Mouse (Mus musculus) kidney, adult 2 months (tissue): ENCODE data around the gene Gna12. TPM values are rescaled to one million over a fixed set of nuclear protein-coding genes. Genes with fewer than 3 reads are reported as not detected.

Source experiments
- DNase-seq: peaks from one replicate; pipeline ENCODE4 v3.0.0; 2021
- H3K27ac ChIP-seq: fragments of 200-500 bp; 2 replicates; pipeline ENCODE4 v1.5.1; 2012; ENCODE audit warnings: low read depth, low read length, control low read depth, inconsistent platforms; ENCODE audit not compliant: insufficient read depth
- H3K27me3 ChIP-seq: fragments of 200-500 bp; replicated peaks from 2 replicates; pipeline ENCODE4 v1.6.1; 2012; ENCODE audit warnings: mild to moderate bottlenecking, moderate library complexity, low read length, inconsistent platforms; ENCODE audit not compliant: control insufficient read depth, insufficient read depth
- H3K36me3 ChIP-seq: fragments of 200-500 bp; 2 replicates; pipeline ENCODE4 v1.6.1; 2012; ENCODE audit warnings: mild to moderate bottlenecking, moderate library complexity, low read length, inconsistent platforms; ENCODE audit not compliant: control insufficient read depth, insufficient read depth
- H3K4me1 ChIP-seq: fragments of 200-500 bp; 2 replicates; pipeline ENCODE4 v1.6.1; 2011; ENCODE audit warnings: low read length; ENCODE audit not compliant: control insufficient read depth, insufficient read depth
- H3K4me3 ChIP-seq: fragments of 200-500 bp; 2 replicates; pipeline ENCODE4 v1.5.1; 2011; ENCODE audit warnings: mild to moderate bottlenecking, low read depth, low read length, control low read depth; ENCODE audit not compliant: insufficient read depth
- CTCF ChIP-seq: fragments of 200-500 bp; conservative IDR thresholded peaks from 2 replicates; pipeline ENCODE4 v1.5.1; 2011; ENCODE audit warnings: low read depth, mild to moderate bottlenecking, control low read depth, low read length, moderate library complexity, mixed read lengths; ENCODE audit not compliant: insufficient read depth, insufficient read length
- POLR2A ChIP-seq: fragments of 200-500 bp; IDR thresholded peaks from one replicate; pipeline ENCODE4 v1.6.1; 2011; ENCODE audit warnings: low read depth, low read length, control low read depth
- WGBS: fragments of 180-500 bp; shearing (Covaris S2); methylation state at CpG from one replicate; pipeline ENCODE4 v1.1.7; 2018; 5-methylcytosine and 5-hydroxymethylcytosine counted together
- polyA plus RNA-seq: library from polyadenylated mRNA; depleted of rRNA; stranded (reverse); fragments of >200 nt; gene quantifications from 2 replicates; pipeline ENCODE4 v1.2.3, GENCODE M21; 2012

Gna12 gene
- polyA plus RNA-seq, 1 experiment: 122 TPM

GRCm38 (mm10) chr5:140796051-140796450, 34.2 kb downstream of the Gna12 start:
- Histone ChIP-seq H3K4me1 (peaks cover 31% of the 10 kb centered on the region), H3K27ac (no peak overlapping the region)
- WGBS: 76% methylated on average over 3 of the region's 3 CpGs

GRCm38 (mm10) chr5:140795176-140795575, 35.1 kb downstream of the Gna12 start:
- DNase-seq: no peak
- Histone ChIP-seq H3K27ac (no peak overlapping the region), H3K4me1 (peaks cover 29% of the 10 kb centered on the region), H3K4me3 (no peak overlapping the region), H3K27me3 (no peaks in the 10 kb centered on the region), H3K36me3 (no peaks in the 10 kb centered on the region)
- 70% methylated on average over 2 of the region's 2 CpGs for WGBS
- TF ChIP-seq CTCF: no peak
- no peak for TF ChIP-seq POLR2A

More at GRCm38 (mm10) chr5:140796051-140796450, 34.2 kb downstream of the Gna12 start:
- TF ChIP-seq POLR2A (no peak), CTCF (no peak)
- no peaks in the 10 kb centered on the region for H3K36me3 ChIP-seq
- no peaks in the 10 kb centered on the region for H3K27me3 ChIP-seq
- H3K4me3 ChIP-seq: no peak overlapping the region
- no peak for DNase-seq

- peaks cover 28% of the 10 kb centered on the region for H3K4me1 ChIP-seq
- no peaks in the 10 kb centered on the region for H3K36me3 ChIP-seq
- TF ChIP-seq POLR2A (no peak), CTCF (no peak)
- DNase-seq: no peak
- whole genome bisulfite sequencing: 45% methylated on average over 3 of the region's 3 CpGs
- H3K4me3 ChIP-seq: no peak overlapping the region
- H3K27me3 ChIP-seq: no peaks in the 10 kb centered on the region
- no peak overlapping the region for H3K27ac ChIP-seq
Observed at GRCm38 (mm10) chr5:140794753-140795152, 35.5 kb downstream of the Gna12 start.

GRCm38 (mm10) chr5:140792233-140792632, 38.0 kb downstream of the Gna12 start:
- no peak overlapping the region for H3K4me3 ChIP-seq
- WGBS: 51% methylated on average over 5 of the region's 5 CpGs
- H3K36me3 ChIP-seq: no peaks in the 10 kb centered on the region
- DNase-seq: no peak
- TF ChIP-seq CTCF: no peak
- no peak for TF ChIP-seq POLR2A
- H3K27ac ChIP-seq: no peak overlapping the region
- H3K27me3 ChIP-seq: no peaks in the 10 kb centered on the region
- H3K4me1 ChIP-seq: peaks cover 21% of the 10 kb centered on the region

GRCm38 (mm10) chr5:140790937-140791877, 39.0 kb downstream of the Gna12 start:
- Histone ChIP-seq H3K4me3 (no peak overlapping the region), H3K27ac (0 out of 2 replicates have a peak overlapping the region, but pooled peaks have one; percentile 14), H3K27me3 (no peaks in the 10 kb centered on the region), H3K36me3 (no peaks in the 10 kb centered on the region), H3K4me1 (peaks cover 22% of the 10 kb centered on the region)
- peak; percentile 67 for DNase-seq
- 37% methylated on average over 9 of the region's 9 CpGs for WGBS
- TF ChIP-seq CTCF (no peak), POLR2A (no peak)

GRCm38 (mm10) chr5:140790392-140790791, 39.8 kb downstream of the Gna12 start:
- no peak for TF ChIP-seq CTCF
- TF ChIP-seq POLR2A: no peak
- no peaks in the 10 kb centered on the region for H3K36me3 ChIP-seq
- DNase-seq: no peak
- peaks cover 25% of the 10 kb centered on the region for H3K4me1 ChIP-seq
- no peak overlapping the region for H3K4me3 ChIP-seq
- H3K27me3 ChIP-seq: no peaks in the 10 kb centered on the region
- 28% methylated on average over 2 of the region's 2 CpGs for WGBS
- H3K27ac ChIP-seq: no peak overlapping the region

GRCm38 (mm10) chr5:140789561-140789960, 40.7 kb downstream of the Gna12 start:
- H3K27ac ChIP-seq: no peak overlapping the region
- no peak overlapping the region for H3K4me3 ChIP-seq
- H3K4me1 ChIP-seq: peaks cover 23% of the 10 kb centered on the region
- no peak for DNase-seq
- H3K36me3 ChIP-seq: no peaks in the 10 kb centered on the region
- no peak for TF ChIP-seq POLR2A
- no peak for TF ChIP-seq CTCF
- H3K27me3 ChIP-seq: no peaks in the 10 kb centered on the region
